Mouse (Mus musculus): ENCODE measurements around the gene Pilrb2. TPM values are rescaled to one million over a fixed set of nuclear protein-coding genes. Genes with fewer than 3 reads are reported as not detected.
"Not testable (repeated sequence)": the region's sequence is repeated elsewhere in the genome, so short reads cannot be mapped to it uniquely, and the experiment has no call there.

Pilrb2 gene
- polyA plus RNA-seq, 1 experiment from 2014 or later, result 13.2 TPM

DNA sequence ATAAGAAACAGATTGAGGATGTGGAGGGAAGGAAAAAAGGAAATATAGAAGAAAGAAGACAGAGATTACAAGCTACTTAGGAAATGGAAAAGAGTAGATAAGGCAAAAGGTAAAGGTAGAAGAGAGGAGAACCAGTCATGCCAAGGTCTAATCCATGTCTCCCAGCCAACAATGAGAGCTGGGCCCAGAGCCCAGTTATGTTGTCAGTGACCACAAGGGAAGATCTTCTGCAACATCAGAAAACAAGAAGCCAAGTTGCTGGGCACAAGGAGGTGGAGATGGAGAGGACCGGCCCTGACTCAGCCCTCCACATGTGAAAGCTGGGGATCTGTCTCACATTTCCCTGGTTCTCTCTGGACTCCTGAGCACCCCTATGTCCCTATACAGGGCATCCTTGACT, 16.1 kb upstream of the Pilrb2 start:
- TF ChIP-seq CTCF (IDR thresholded peaks at IDR 0.05; ENCODE audit: low read depth) (no peak), EP300 (IDR thresholded peaks at IDR 0.05; ENCODE audit: low read depth) (no peak)
- no peak overlapping the region for H3K4me3 ChIP-seq (ENCODE audit: low read depth, low read length)
- H3K36me3 ChIP-seq (replicated peaks; ENCODE audit: insufficient read depth, low read length), result no peaks in the 10 kb centered on the region
- no peak overlapping the region for H3K4me2 ChIP-seq (ENCODE audit: low read depth, low read length)
- no peaks in the 10 kb centered on the region for H3K27me3 ChIP-seq (ENCODE audit: insufficient read depth, low read length)
- DNase-seq, result no peak
- no peaks in the 10 kb centered on the region for H3K9me3 ChIP-seq (ENCODE audit: low read length)
- no peaks in the 10 kb centered on the region for H3K4me1 ChIP-seq (ENCODE audit: insufficient read depth)
- no peak overlapping the region for H3K9ac ChIP-seq (replicated peaks)
- ATAC-seq, result no peak
- WGBS (ENCODE audit: insufficient replicate concordance), result 67% methylated on average over 1 of the region's 1 CpGs
- no peak overlapping the region for H3K27ac ChIP-seq (ENCODE audit: low read depth)

DNA sequence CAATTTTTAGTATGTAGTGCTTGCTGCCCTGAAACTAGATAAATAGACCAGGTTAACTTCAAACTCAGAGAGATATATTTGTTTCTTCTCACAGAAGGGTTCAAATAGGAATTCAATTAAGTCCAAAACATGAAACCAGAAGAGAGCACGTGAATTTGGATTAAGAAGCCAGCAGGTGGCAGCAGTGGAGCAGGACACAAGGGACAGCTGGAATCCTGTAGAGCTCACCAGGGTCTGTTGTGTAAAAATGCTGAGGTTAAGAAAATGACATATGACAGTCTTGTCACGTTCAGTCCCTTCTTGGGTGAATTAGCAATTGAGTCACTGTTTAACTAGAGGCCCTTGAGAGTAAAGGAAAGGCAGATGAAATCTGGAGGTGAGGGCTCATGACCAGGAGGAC, 14.3 kb upstream of the Pilrb2 start:
- Histone ChIP-seq H3K9me3 (ENCODE audit: low read length) (no peaks in the 10 kb centered on the region), H3K27me3 (ENCODE audit: insufficient read depth, low read length) (no peaks in the 10 kb centered on the region), H3K4me2 (ENCODE audit: low read depth, low read length) (no peak overlapping the region), H3K36me3 (replicated peaks; ENCODE audit: insufficient read depth, low read length) (no peaks in the 10 kb centered on the region), H3K27ac (ENCODE audit: low read depth) (no peak overlapping the region), H3K9ac (replicated peaks) (no peak overlapping the region), H3K4me1 (ENCODE audit: insufficient read depth) (no peaks in the 10 kb centered on the region), H3K4me3 (ENCODE audit: low read depth, low read length) (no peak overlapping the region)
- ATAC-seq (no peak), DNase-seq (peak; percentile 70)
- 3% methylated on average over 2 of the region's 2 CpGs for WGBS (ENCODE audit: insufficient replicate concordance)
- TF ChIP-seq CTCF (IDR thresholded peaks at IDR 0.05; ENCODE audit: low read depth) (peak; percentile 76), EP300 (IDR thresholded peaks at IDR 0.05; ENCODE audit: low read depth) (no peak)

DNA sequence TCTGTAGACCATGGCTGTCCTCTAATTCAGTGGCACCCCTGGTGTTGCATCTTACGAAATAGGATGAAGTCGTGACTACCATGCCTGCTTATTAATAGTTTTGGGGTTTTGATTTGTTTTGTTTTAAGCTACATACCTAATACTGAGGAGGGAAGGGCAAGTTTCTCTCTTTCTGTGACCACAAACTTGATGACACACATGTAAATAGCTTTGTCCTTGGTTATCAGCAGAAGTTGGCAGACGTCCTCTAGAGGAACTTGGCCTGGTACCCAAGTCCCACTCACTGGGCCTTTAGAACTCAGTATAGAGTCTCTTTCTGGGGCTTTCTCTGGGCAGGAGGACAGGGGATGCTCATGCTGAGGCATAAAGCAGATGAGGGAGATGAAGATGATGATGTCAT, 11.7 kb upstream of the Pilrb2 start:
- no peak for DNase-seq
- no peaks in the 10 kb centered on the region for H3K9me3 ChIP-seq (ENCODE audit: low read length)

DNA sequence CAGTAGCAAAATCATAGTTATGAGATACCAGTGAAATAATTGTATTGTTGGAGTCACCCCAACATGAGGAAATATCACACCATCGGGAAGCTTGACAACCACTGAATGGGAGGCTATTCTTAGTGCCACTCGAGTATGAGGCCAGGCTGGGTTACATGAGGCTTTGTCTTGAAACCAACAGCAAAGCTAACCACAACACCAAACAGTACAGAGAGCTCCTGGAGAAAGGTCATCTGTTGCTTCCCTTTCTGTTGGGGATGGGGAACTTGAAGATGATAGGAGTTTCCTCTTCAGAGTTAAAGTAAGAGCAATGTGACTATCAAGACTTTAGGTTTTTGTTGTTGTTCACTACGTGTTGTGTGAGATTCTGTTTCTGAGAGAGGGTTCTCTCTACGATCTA, 11.3 kb upstream of the Pilrb2 start:
- Histone ChIP-seq H3K36me3 (replicated peaks; ENCODE audit: insufficient read depth, low read length) (no peaks in the 10 kb centered on the region), H3K4me2 (ENCODE audit: low read depth, low read length) (no peak overlapping the region), H3K27me3 (ENCODE audit: insufficient read depth, low read length) (no peaks in the 10 kb centered on the region), H3K27ac (ENCODE audit: low read depth) (no peak overlapping the region), H3K4me1 (ENCODE audit: insufficient read depth) (no peaks in the 10 kb centered on the region), H3K9ac (replicated peaks) (no peak overlapping the region), H3K9me3 (ENCODE audit: low read length) (no peaks in the 10 kb centered on the region), H3K4me3 (ENCODE audit: low read depth, low read length) (no peak overlapping the region)
- no peak for DNase-seq
- 30% methylated on average over 4 of the region's 4 CpGs for WGBS (ENCODE audit: insufficient replicate concordance)
- no peak for TF ChIP-seq EP300 (IDR thresholded peaks at IDR 0.05; ENCODE audit: low read depth)
- no peak for TF ChIP-seq CTCF (IDR thresholded peaks at IDR 0.05; ENCODE audit: low read depth)
- 0 out of 2 replicates have a peak, but pooled peaks have one; percentile 28 for ATAC-seq

More for the DNA sequence above, 11.7 kb upstream of the Pilrb2 start:
- H3K4me2 ChIP-seq (ENCODE audit: low read depth, low read length), result no peak overlapping the region
- H3K4me3 ChIP-seq (ENCODE audit: low read depth, low read length), result no peak overlapping the region
- ATAC-seq, result no peak
- 50% methylated on average over 3 of the region's 3 CpGs for WGBS (ENCODE audit: insufficient replicate concordance)
- no peaks in the 10 kb centered on the region for H3K27me3 ChIP-seq (ENCODE audit: insufficient read depth, low read length)
- no peak overlapping the region for H3K27ac ChIP-seq (ENCODE audit: low read depth)
- TF ChIP-seq EP300 (IDR thresholded peaks at IDR 0.05; ENCODE audit: low read depth) (no peak), CTCF (IDR thresholded peaks at IDR 0.05; ENCODE audit: low read depth) (no peak)
- H3K36me3 ChIP-seq (replicated peaks; ENCODE audit: insufficient read depth, low read length), result no peaks in the 10 kb centered on the region
- H3K9ac ChIP-seq (replicated peaks), result no peak overlapping the region
- H3K4me1 ChIP-seq (ENCODE audit: insufficient read depth), result no peaks in the 10 kb centered on the region

DNA sequence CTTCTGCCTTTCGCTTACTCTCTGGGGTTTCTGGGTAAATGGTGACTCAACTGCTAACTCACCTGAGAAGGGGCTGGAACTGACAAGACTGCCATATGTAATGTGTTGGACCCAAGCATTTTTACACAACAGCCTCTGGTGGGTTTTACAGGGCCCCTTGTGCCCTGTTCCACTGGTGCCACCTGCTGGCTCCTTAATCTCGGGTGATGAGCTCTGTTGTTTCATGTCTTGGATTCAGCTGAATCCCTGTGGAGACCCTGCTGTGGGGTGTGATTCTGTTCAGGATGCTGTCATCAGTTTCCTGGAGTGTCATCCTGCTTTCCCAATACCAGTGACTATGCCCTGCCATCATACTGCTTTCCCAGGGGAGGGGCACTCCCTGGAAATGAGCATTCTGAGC, 6.2 kb upstream of the Pilrb2 start:
- Histone ChIP-seq H3K27ac (ENCODE audit: low read depth) (no peak overlapping the region), H3K4me1 (ENCODE audit: insufficient read depth) (no peaks in the 10 kb centered on the region), H3K36me3 (replicated peaks; ENCODE audit: insufficient read depth, low read length) (no peaks in the 10 kb centered on the region), H3K27me3 (ENCODE audit: insufficient read depth, low read length) (no peaks in the 10 kb centered on the region), H3K9me3 (ENCODE audit: low read length) (no peaks in the 10 kb centered on the region), H3K9ac (replicated peaks) (no peak overlapping the region), H3K4me2 (ENCODE audit: low read depth, low read length) (no peak overlapping the region), H3K4me3 (ENCODE audit: low read depth, low read length) (no peak overlapping the region)
- peak; percentile 44 for DNase-seq
- TF ChIP-seq EP300 (IDR thresholded peaks at IDR 0.05; ENCODE audit: low read depth) (no peak), CTCF (IDR thresholded peaks at IDR 0.05; ENCODE audit: low read depth) (peak; percentile 66)
- ATAC-seq, result no peak
- WGBS (ENCODE audit: insufficient replicate concordance), result 50% methylated on average over 2 of the region's 2 CpGs

DNA sequence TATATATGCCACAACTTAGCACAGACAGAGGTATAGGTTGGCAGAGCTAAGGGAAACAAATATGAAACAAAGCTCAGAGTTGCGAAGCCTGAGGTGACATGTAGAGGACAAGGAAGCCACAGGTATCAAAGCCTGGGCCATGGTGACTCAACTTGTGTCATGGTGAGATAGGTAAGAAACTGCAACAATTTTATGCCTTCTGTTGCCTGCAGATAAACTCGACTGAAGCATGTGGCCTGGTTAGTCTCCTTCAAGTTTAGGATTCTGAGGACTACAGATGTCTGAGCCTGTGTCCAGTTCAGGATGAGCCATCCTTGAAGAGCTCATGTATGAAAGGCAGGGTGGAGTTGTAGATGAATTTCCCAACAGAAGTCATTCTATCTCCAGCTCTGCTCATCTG, 3.4 kb upstream of the Pilrb2 start:
- WGBS (ENCODE audit: insufficient replicate concordance), result 76% methylated on average over 2 of the region's 2 CpGs
- no peak for TF ChIP-seq CTCF (IDR thresholded peaks at IDR 0.05; ENCODE audit: low read depth)
- no peak for TF ChIP-seq EP300 (IDR thresholded peaks at IDR 0.05; ENCODE audit: low read depth)
- ATAC-seq, result no peak

DNA sequence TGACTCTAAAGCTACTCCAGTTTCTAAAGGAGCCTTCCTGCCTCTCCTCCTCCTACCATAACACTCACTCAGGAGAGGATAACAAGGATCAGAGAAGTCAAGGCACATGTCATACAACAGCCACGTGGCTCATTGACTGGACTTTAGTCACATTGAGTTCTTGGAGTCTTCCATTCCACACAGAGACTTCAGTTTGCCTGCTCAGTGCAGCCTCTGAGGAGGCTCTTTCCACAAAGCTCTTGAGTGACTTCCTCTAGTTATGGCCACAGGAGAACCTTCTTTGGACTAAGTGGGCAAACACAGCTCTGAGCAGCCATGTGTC, 727 bp upstream of the Pilrb2 start:
- not testable (repeated sequence) for ATAC-seq; H3K9ac ChIP-seq (replicated peaks); H3K9me3 ChIP-seq (ENCODE audit: low read length); H3K27me3 ChIP-seq (ENCODE audit: insufficient read depth, low read length); H3K36me3 ChIP-seq (replicated peaks; ENCODE audit: insufficient read depth, low read length); DNase-seq; H3K4me3 ChIP-seq (ENCODE audit: low read depth, low read length); H3K4me1 ChIP-seq (ENCODE audit: insufficient read depth)
- Histone ChIP-seq H3K27ac (ENCODE audit: low read depth) (peak overlapping the region; percentile 57), H3K4me2 (ENCODE audit: low read depth, low read length) (peak overlapping the region; percentile 11; the same call in 1 of the 2 replicates)
- 43% methylated on average over 1 of the region's 1 CpGs for WGBS (ENCODE audit: insufficient replicate concordance)

More for the DNA sequence above, 3.4 kb upstream of the Pilrb2 start:
- DNase-seq, result no peak
- no peak overlapping the region for H3K9ac ChIP-seq (replicated peaks)
- H3K4me1 ChIP-seq (ENCODE audit: insufficient read depth), result 0 out of 2 replicates have a peak, but pooled peaks cover 3% of the 10 kb centered on the region
- H3K4me2 ChIP-seq (ENCODE audit: low read depth, low read length), result no peak overlapping the region
- H3K27me3 ChIP-seq (ENCODE audit: insufficient read depth, low read length), result no peaks in the 10 kb centered on the region
- H3K4me3 ChIP-seq (ENCODE audit: low read depth, low read length), result no peak overlapping the region
- H3K27ac ChIP-seq (ENCODE audit: low read depth), result no peak overlapping the region
- no peaks in the 10 kb centered on the region for H3K36me3 ChIP-seq (replicated peaks; ENCODE audit: insufficient read depth, low read length)
- H3K9me3 ChIP-seq (ENCODE audit: low read length), result no peaks in the 10 kb centered on the region

DNA sequence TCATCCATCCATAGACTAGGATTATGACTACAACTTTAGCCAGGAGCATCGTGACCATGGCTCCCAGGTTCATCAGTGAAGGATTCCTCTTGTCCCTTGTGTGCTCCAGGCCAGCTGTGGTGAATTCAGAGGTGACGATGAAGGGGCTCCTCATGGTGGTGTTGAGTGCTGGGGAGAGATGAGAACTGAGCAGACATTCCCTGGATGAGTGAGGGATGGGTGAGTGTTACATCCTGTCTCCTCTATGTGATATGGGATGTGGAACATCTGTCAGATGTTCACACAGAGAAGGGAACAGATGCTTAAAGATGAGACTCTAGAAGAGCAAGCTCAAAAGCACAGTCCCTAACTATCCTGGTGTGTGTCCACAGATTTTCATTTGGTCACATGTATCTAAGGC, 3.0 kb downstream of the Pilrb2 start:
- not testable (repeated sequence) for H3K4me1 ChIP-seq (ENCODE audit: insufficient read depth); H3K9me3 ChIP-seq (ENCODE audit: low read length); H3K27me3 ChIP-seq (ENCODE audit: insufficient read depth, low read length); H3K27ac ChIP-seq (ENCODE audit: low read depth); H3K4me2 ChIP-seq (ENCODE audit: low read depth, low read length); H3K9ac ChIP-seq (replicated peaks); ATAC-seq; H3K36me3 ChIP-seq (replicated peaks; ENCODE audit: insufficient read depth, low read length); H3K4me3 ChIP-seq (ENCODE audit: low read depth, low read length); DNase-seq
- 68% methylated on average over 2 of the region's 2 CpGs for WGBS (ENCODE audit: insufficient replicate concordance)

DNA sequence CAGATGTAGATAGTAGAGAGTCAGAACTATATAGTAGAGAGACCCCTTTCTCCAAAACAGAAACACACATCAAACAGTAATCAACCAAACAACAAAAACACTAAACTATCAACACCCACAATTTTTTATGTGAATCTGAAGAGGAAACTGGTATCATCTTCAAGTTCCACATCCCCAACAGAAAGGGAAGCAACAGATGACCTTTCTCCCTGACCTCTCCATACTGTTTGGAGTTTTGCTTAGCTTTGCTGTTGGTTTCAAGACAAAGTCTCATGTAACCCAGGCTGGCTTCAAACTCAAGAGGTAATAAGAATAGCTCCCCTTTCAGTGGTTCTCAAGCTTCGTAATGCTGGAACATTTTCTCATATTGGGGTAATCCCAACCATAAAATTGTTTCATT, 7.6 kb downstream of the Pilrb2 start:
- H3K4me2 ChIP-seq (ENCODE audit: low read depth, low read length); H3K4me1 ChIP-seq (ENCODE audit: insufficient read depth); ATAC-seq; H3K27ac ChIP-seq (ENCODE audit: low read depth); H3K4me3 ChIP-seq (ENCODE audit: low read depth, low read length); H3K36me3 ChIP-seq (replicated peaks; ENCODE audit: insufficient read depth, low read length); H3K9me3 ChIP-seq (ENCODE audit: low read length); H3K27me3 ChIP-seq (ENCODE audit: insufficient read depth, low read length); H3K9ac ChIP-seq (replicated peaks); DNase-seq: not testable (repeated sequence)
- 62% methylated on average over 1 of the region's 1 CpGs for WGBS (ENCODE audit: insufficient replicate concordance)

All from liver, postnatal 0 days (tissue).